Mouse (Mus musculus) embryonic fibroblast, embryonic 13.5 days (primary cell): ENCODE data around the gene Adamts2.

Experiments used
- CTCF ChIP-seq: IDR thresholded peaks from 2 replicates; pipeline ENCODE4 v1.5.1; 2011; ENCODE audit warnings: mild to moderate bottlenecking, control low read depth, low read length, moderate library complexity, borderline replicate concordance; ENCODE audit not compliant: insufficient read depth
- POLR2A ChIP-seq: IDR thresholded peaks from 2 replicates; pipeline ENCODE4 v1.6.1; 2011; ENCODE audit warnings: low read depth, mild to moderate bottlenecking, control low read depth, low read length, moderate library complexity

GRCm38 (mm10) chr11:50849310-50849709 lies 247.4 kb downstream of the Adamts2 start:
- TF ChIP-seq CTCF (no peak), POLR2A (no peak)
